Mouse (Mus musculus): ENCODE data around the gene Rhebl1. TPM values are rescaled to one million over a fixed set of nuclear protein-coding genes. Genes with fewer than 3 reads are reported as not detected.

The Rhebl1 gene
- total and polyA plus RNA-seq, 3 experiments, result 11.1 to 25.1 (median 17.6) TPM

DNA sequence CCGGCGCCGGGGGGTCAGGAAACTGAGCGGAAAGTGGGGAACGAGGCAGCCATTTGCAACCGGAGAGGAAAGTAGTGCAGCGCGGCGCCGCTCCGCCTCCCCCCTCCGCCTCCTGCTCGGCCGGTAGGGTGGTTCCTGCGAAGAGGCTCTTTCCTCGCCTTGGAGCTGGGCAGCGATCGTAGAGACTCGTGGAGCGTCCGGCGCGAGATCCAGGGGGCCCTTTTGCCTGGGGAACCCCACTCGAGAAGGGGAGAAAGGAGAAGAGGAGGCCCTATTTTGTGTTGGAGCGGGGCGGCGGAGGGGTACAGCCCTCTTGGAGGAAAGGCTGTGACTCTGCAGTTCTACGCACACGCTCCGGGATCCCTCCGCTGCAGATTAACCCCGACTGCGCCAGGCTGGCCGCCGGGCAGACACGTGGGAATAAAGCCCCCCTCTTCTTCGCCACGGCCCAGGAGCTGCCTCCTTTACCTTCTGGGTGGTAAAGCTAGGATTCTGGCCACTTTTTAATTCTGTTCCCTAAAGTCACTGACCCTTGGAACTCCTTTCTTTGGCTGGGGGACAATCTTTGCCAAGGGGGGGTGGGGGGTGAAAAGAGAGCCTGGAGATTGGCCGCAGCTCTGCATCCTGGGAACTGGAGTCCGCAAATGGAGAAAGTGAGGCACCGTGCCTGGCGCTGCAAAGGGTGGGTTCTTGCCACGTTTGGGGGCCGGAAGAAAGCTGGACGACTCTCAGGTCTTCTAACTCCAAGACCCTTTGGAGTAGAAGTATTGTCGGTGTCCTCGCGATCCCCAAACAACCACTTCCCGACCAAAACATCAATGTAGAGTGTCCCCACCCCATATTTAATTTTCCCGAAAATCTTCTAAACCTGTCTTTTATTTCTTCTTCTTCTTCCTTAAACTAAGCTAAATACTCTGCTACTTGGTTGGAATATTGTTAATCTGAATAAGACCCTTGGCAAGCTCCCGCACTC, 22.1 kb downstream of the Rhebl1 start (continued):
- peak; percentile 18; the same call in 1 of the 2 replicates for TF ChIP-seq USF1 (IDR thresholded peaks at IDR 0.05; ENCODE audit: low read depth, low read length)
- peak; percentile 89 for TF ChIP-seq TCF12 (IDR thresholded peaks at IDR 0.05; ENCODE audit: low read depth, low read length)
- TF ChIP-seq E2F4 (IDR thresholded peaks at IDR 0.05; ENCODE audit: insufficient replicate concordance, low read depth, low read length), result no peak
- peak; percentile 14; the same call in 1 of the 2 replicates for TF ChIP-seq ETS1 (conservative IDR thresholded peaks at IDR 0.05; ENCODE audit: low read depth, low read length)
- TF ChIP-seq KAT2A (IDR thresholded peaks at IDR 0.05; ENCODE audit: insufficient replicate concordance, low read length), result peak; percentile 99
- peak; percentile 52 for TF ChIP-seq ELF1 (IDR thresholded peaks at IDR 0.05; ENCODE audit: low read depth, low read length)
- no peak for TF ChIP-seq USF2 (conservative IDR thresholded peaks at IDR 0.05; ENCODE audit: low read depth, low read length)
- no peak for TF ChIP-seq CHD1 (IDR thresholded peaks at IDR 0.05; ENCODE audit: low read depth, low read length)
- TF ChIP-seq UBTF (IDR thresholded peaks at IDR 0.05; ENCODE audit: low read depth, low read length), result peak; percentile 14; the same call in 1 of the 2 replicates
- TF ChIP-seq MAX (IDR thresholded peaks at IDR 0.05; ENCODE audit: low read length), result peak; percentile 97
- peak; percentile 64 for TF ChIP-seq BHLHE40 (IDR thresholded peaks at IDR 0.05; ENCODE audit: low read depth, low read length)
- TF ChIP-seq NRF1 (IDR thresholded peaks at IDR 0.05; ENCODE audit: low read depth, low read length), result no peak; the same call in 1 of the 2 replicates
- no peak; the same call in 1 of the 2 replicates for TF ChIP-seq JUN (IDR thresholded peaks at IDR 0.05; ENCODE audit: insufficient read depth, low read depth, low read length)
- TF ChIP-seq TBP (conservative IDR thresholded peaks at IDR 0.05; ENCODE audit: low read depth, low read length), result peak; percentile 95
- peak; percentile 94 for TF ChIP-seq NELFE (IDR thresholded peaks at IDR 0.05; ENCODE audit: low read depth, low read length)
- no peak for TF ChIP-seq PAX5 (IDR thresholded peaks at IDR 0.05; ENCODE audit: low read length)
- peak; percentile 70 for TF ChIP-seq IRF4 (IDR thresholded peaks at IDR 0.05; ENCODE audit: low read depth, low read length)
- TF ChIP-seq ZKSCAN1 (IDR thresholded peaks at IDR 0.05; ENCODE audit: borderline replicate concordance, low read depth, low read length), result peak; percentile 45; the same call in 1 of the 2 replicates
- TF ChIP-seq HCFC1 (IDR thresholded peaks at IDR 0.05; ENCODE audit: low read depth, low read length), result peak; percentile 80
- TF ChIP-seq MAFK (IDR thresholded peaks at IDR 0.05; ENCODE audit: insufficient replicate concordance, low read length), result no peak; the same call in 1 of the 2 replicates

DNA sequence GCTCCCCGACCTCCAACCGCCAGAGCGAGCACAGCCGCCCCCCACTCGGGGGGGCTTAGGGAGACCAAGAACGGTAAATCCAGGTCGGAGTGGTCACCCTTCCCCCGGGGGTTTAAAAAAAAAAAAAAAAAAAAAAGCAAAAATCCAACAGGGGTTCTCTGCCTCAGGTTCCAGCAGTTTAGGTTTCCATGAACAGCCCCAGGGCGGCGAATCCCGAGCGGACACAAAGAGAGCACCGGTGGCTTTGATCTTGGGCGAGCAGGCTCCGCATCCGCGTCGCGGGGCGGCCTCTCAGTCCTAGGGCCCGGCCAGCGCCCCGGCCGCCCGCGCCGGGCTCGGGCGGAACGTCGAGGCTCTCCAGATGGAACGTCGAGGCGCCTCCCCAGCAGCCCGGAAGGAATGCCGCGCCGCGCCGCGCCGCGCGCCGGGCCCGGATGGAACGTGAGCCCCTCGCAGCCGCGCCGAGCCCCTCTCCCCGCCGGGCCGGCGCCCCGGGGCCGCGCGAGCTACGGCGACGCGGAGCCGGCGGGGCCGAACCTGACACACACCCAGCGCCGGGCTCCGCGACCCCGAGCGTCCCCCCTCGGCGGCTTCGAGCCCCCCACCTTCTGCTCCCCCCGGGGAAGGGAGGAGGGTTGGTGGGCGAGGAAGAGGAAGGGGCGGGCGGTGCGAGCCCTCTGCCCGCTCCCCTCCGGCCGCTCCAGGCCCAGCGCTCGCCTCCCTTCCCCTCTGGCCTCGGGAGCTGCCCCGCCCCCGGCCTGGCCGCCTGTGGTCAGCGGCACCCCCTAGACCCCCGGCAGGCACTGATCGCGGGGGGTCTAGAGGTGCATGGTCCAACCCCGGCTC, 23.0 kb downstream of the Rhebl1 start, which contains the start of gene Kmt2d:
Kmt2d (minus strand) TSS at position 135 of the 846 bp plus-strand sequence.
- peak within 1 kb of the TSS; percentile 71 to 94 (median 86) for H3K4me3 ChIP-seq (replicated peaks in 1 of 3; ENCODE audit: low read depth in 2 of 3, low read length in 2 of 3, poor library complexity in 1 of 3)
- H3K9ac ChIP-seq (ENCODE audit: insufficient read depth, low read depth), result peak within 1 kb of the TSS; percentile 82
- peaks cover 6 to 36% of the 10 kb centered on the region in 2 experiments; a peak in 2 of 4 replicates for H3K4me1 ChIP-seq (ENCODE audit: control insufficient read depth in 1 of 2, insufficient read depth in 2 of 2)
- H3K27ac ChIP-seq (ENCODE audit: insufficient read depth, low read depth), result peak within 1 kb of the TSS; percentile 61
- H3K36me3 ChIP-seq (replicated peaks in 1 of 2; ENCODE audit: control insufficient read depth in 1 of 2, insufficient read depth in 1 of 2, low read length in 1 of 2), result peaks cover 4 to 14% of the 10 kb centered on the region in 2 experiments
- no peaks in the 10 kb centered on the region for H3K27me3 ChIP-seq (replicated peaks)
- no peaks in the 10 kb centered on the region for H3K9me3 ChIP-seq (replicated peaks; ENCODE audit: low read length)
- TF ChIP-seq ZNF384 (IDR thresholded peaks at IDR 0.05; ENCODE audit: low read depth, low read length) (peak; percentile 54), CTCF (conservative IDR thresholded peaks at IDR 0.05 in 1 of 2, IDR thresholded peaks at IDR 0.05 in 1 of 2; ENCODE audit: low read depth in 2 of 2, low read length in 2 of 2) (no peak), USF2 (conservative IDR thresholded peaks at IDR 0.05; ENCODE audit: low read depth, low read length) (no peak), TBP (conservative IDR thresholded peaks at IDR 0.05; ENCODE audit: low read depth, low read length) (no peak), UBTF (IDR thresholded peaks at IDR 0.05; ENCODE audit: low read depth, low read length) (peak; percentile 84; the same call in 1 of the 2 replicates), USF1 (IDR thresholded peaks at IDR 0.05; ENCODE audit: low read depth, low read length) (no peak), MXI1 (IDR thresholded peaks at IDR 0.05; ENCODE audit: low read depth, low read length) (no peak; the same call in 1 of the 2 replicates)
- no peak for DNase-seq (ENCODE audit: extremely low read depth)
- H3K79me2 ChIP-seq (replicated peaks; ENCODE audit: control insufficient read depth, extremely low read depth, insufficient read depth, poor library complexity, severe bottlenecking), result peaks cover 55% of the 10 kb centered on the region
- dilution Hi-C loops (cut with MboI; ENCODE audit: extremely low pct_ligation_motif_present, extremely low pct_unique_long_range_greater_than_20kb, low sequenced_read_pairs) (no loop called here), in situ Hi-C loops (cut with MboI; ENCODE audit: low pct_ligation_motif_present, low pct_unique_long_range_greater_than_20kb, low sequenced_read_pairs) (no loop called here)
- peak within 1 kb of the TSS; percentile 97 for H3K4me2 ChIP-seq (ENCODE audit: insufficient read depth, low read depth, poor library complexity, severe bottlenecking)
